Mouse (Mus musculus): ENCODE measurements at regions not wholly inside any gene's neighbourhood (a gene's known extent, or its start where the extent isn't known, plus 50 kb on each side); places are given as distances from the start of the nearest gene placed in this dataset.

DNA sequence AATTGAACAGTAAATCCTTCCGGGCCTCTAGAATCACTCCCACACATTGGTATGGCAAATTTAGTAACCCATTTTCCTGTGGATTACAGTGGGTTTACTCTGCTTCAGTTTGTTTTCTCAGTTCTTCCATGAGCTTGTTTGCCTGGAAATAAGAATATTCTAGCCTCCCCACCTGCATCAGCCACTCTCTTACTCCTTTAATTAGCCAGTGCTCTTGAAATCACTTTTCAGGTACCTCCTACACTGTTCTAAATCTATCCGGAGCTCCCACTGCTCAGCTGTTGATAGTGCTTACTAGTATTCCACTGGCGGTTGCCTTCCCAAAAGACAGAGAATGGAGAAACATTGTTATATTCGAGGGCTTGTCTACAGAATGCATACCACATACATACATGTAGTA lies 167.1 kb downstream of the Htr7 start:
- ATAC-seq (ENCODE audit: insufficient read depth, low read depth), result no peak
- no peak for DNase-seq (ENCODE audit: low spot score)
- TF ChIP-seq CTCF (IDR thresholded peaks at IDR 0.05; ENCODE audit: low read depth) (no peak), EP300 (IDR thresholded peaks at IDR 0.05; ENCODE audit: low read depth) (no peak)
- H3K4me3 ChIP-seq (ENCODE audit: low read depth, low read length), result no peak overlapping the region
- WGBS, result 77% methylated on average over 4 of the region's 4 CpGs
- no peaks in the 10 kb centered on the region for H3K9me3 ChIP-seq (replicated peaks; ENCODE audit: control insufficient read depth, low read length)
- H3K27ac ChIP-seq (ENCODE audit: low read depth), result no peak overlapping the region
- H3K4me2 ChIP-seq (ENCODE audit: low read depth, low read length), result no peak overlapping the region
- no peaks in the 10 kb centered on the region for H3K4me1 ChIP-seq (ENCODE audit: control insufficient read depth, insufficient read depth)
- no peaks in the 10 kb centered on the region for H3K27me3 ChIP-seq (ENCODE audit: control insufficient read depth, insufficient read depth, low read length)
- H3K9ac ChIP-seq (replicated peaks; ENCODE audit: low read depth, low read length), result no peak overlapping the region
- H3K36me3 ChIP-seq (replicated peaks; ENCODE audit: control insufficient read depth, insufficient read depth, low read length), result no peaks in the 10 kb centered on the region

DNA sequence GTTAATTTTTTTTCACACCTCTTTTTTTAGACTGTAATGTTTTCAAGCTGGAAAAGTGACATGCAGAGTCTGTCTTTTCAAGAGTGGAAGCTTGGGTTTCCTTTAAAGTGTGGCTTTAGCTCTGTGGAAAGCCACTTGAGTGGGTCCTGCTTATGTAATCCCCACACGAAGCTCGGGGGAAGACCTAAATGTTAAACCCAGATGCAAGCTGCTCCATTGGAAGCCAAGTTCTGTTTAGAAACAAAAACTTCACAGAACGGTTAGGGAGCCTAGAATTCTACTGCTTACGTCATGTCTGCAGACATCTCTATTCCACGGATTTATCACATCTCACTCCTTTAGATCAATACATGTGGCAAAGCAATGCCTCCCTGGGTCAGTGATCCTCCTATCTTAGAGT lies 171.0 kb downstream of the Htr7 start:
- 56% methylated on average over 5 of the region's 5 CpGs for WGBS
- Histone ChIP-seq H3K9me3 (replicated peaks; ENCODE audit: control insufficient read depth, low read length) (no peaks in the 10 kb centered on the region), H3K4me1 (ENCODE audit: control insufficient read depth, insufficient read depth) (no peaks in the 10 kb centered on the region), H3K9ac (replicated peaks; ENCODE audit: low read depth, low read length) (no peak overlapping the region), H3K4me2 (ENCODE audit: low read depth, low read length) (no peak overlapping the region), H3K4me3 (ENCODE audit: low read depth, low read length) (no peak overlapping the region), H3K27ac (ENCODE audit: low read depth) (no peak overlapping the region), H3K27me3 (ENCODE audit: control insufficient read depth, insufficient read depth, low read length) (no peaks in the 10 kb centered on the region), H3K36me3 (replicated peaks; ENCODE audit: control insufficient read depth, insufficient read depth, low read length) (no peaks in the 10 kb centered on the region)
- TF ChIP-seq CTCF (IDR thresholded peaks at IDR 0.05; ENCODE audit: low read depth), result no peak
- no peak for TF ChIP-seq EP300 (IDR thresholded peaks at IDR 0.05; ENCODE audit: low read depth)
- no peak for DNase-seq (ENCODE audit: low spot score)
- no peak for ATAC-seq (ENCODE audit: insufficient read depth, low read depth)

DNA sequence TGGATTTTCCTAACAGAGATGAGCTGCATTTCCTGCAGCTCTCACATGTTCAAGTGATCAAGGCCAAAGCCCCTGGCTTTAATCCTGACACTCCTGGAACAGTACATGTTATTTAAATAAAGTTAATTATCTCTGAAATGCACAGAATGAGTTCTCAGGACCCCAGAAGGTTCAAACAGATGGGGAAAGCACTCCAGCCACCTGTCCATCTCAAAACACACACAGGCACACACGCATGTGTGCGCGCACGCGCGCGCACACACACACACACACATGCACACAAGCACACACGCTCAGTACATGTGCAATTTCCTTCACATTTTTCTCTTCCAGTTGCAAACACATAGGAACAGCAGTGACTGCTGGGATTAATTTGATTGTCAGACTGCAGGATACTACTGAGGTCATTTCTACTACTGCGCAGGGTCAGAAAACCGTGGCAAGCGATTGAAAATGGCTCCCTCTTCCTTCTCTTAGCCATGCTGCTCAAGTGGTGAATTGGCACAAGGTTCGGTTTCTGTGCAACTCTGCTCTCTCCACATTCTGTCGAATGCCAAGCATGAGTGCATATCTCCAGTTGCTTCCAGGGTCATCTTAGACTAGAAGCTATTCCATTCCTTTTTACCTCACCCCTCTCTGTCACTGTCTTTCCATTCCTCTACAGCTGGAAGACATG lies 175.4 kb downstream of the Htr7 start:
- Histone ChIP-seq H3K36me3 (replicated peaks; ENCODE audit: control insufficient read depth, insufficient read depth, low read length) (no peaks in the 10 kb centered on the region), H3K4me3 (ENCODE audit: low read depth, low read length) (no peak overlapping the region), H3K9me3 (replicated peaks; ENCODE audit: control insufficient read depth, low read length) (no peaks in the 10 kb centered on the region), H3K4me2 (ENCODE audit: low read depth, low read length) (no peak overlapping the region), H3K27ac (ENCODE audit: low read depth) (no peak overlapping the region), H3K27me3 (ENCODE audit: control insufficient read depth, insufficient read depth, low read length) (no peaks in the 10 kb centered on the region), H3K4me1 (ENCODE audit: control insufficient read depth, insufficient read depth) (no peaks in the 10 kb centered on the region), H3K9ac (replicated peaks; ENCODE audit: low read depth, low read length) (no peak overlapping the region)
- DNase-seq (ENCODE audit: low spot score) (no peak), ATAC-seq (ENCODE audit: insufficient read depth, low read depth) (no peak)
- 92% methylated on average over 13 of the region's 13 CpGs for WGBS
- TF ChIP-seq CTCF (IDR thresholded peaks at IDR 0.05; ENCODE audit: low read depth) (no peak), EP300 (IDR thresholded peaks at IDR 0.05; ENCODE audit: low read depth) (no peak)

DNA sequence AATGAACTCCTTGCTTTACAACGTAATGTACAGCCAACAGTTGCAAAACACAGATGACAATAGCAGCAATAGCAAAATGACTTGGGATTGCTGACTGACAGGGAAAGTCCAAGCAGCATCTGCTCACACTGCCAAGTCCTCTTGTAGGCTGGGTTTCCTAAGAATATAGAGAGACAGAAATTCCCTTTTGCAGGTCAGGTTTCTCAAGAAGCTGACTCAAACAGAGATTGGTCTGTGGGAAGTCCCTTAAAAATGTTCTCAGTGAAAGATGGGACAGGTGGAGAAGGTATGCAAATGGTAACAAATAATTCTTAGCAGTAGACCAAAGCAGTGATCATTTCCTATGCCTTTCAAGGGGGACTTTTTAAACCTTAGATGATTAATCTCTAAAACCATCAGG lies 181.8 kb downstream of the Htr7 start:
- DNase-seq (ENCODE audit: low spot score) (no peak), ATAC-seq (ENCODE audit: insufficient read depth, low read depth) (no peak)
- no peak overlapping the region for H3K27ac ChIP-seq (ENCODE audit: low read depth)
- H3K4me2 ChIP-seq (ENCODE audit: low read depth, low read length), result no peak overlapping the region
- H3K9ac ChIP-seq (replicated peaks; ENCODE audit: low read depth, low read length), result no peak overlapping the region
- H3K36me3 ChIP-seq (replicated peaks; ENCODE audit: control insufficient read depth, insufficient read depth, low read length), result no peaks in the 10 kb centered on the region
- H3K9me3 ChIP-seq (replicated peaks; ENCODE audit: control insufficient read depth, low read length), result no peaks in the 10 kb centered on the region
- H3K27me3 ChIP-seq (ENCODE audit: control insufficient read depth, insufficient read depth, low read length), result no peaks in the 10 kb centered on the region
- no peak overlapping the region for H3K4me3 ChIP-seq (ENCODE audit: low read depth, low read length)
- no peak for TF ChIP-seq EP300 (IDR thresholded peaks at IDR 0.05; ENCODE audit: low read depth)
- no peaks in the 10 kb centered on the region for H3K4me1 ChIP-seq (ENCODE audit: control insufficient read depth, insufficient read depth)
- 45% methylated on average over 1 of the region's 1 CpGs for WGBS

DNA sequence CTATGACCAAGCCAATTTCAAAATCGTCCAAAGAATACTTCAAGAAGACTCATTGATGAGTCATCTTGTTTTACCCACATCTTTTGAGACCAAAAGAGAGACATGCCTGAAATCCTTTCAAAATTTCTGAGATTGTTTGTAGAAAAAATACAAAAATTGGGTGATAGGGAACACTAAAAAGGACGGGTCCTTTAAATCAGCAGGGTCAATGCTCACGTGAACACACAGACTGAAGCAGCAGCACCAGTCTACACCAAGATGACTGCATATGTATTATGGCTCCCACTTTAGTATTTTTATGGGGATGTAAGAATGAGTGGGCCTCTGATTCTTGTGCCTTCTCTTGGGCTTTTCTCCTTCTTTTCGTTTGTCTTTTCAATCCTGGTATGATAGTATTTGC lies 186.6 kb downstream of the Htr7 start:
- no peaks in the 10 kb centered on the region for H3K36me3 ChIP-seq (replicated peaks; ENCODE audit: control insufficient read depth, insufficient read depth, low read length)
- WGBS, result 59% methylated on average over 4 of the region's 4 CpGs
- ATAC-seq (ENCODE audit: insufficient read depth, low read depth), result no peak
- TF ChIP-seq EP300 (IDR thresholded peaks at IDR 0.05; ENCODE audit: low read depth) (no peak), CTCF (IDR thresholded peaks at IDR 0.05; ENCODE audit: low read depth) (no peak)
- no peaks in the 10 kb centered on the region for H3K4me1 ChIP-seq (ENCODE audit: control insufficient read depth, insufficient read depth)
- no peaks in the 10 kb centered on the region for H3K9me3 ChIP-seq (replicated peaks; ENCODE audit: control insufficient read depth, low read length)
- no peaks in the 10 kb centered on the region for H3K27me3 ChIP-seq (ENCODE audit: control insufficient read depth, insufficient read depth, low read length)
- no peak overlapping the region for H3K27ac ChIP-seq (ENCODE audit: low read depth)
- H3K9ac ChIP-seq (replicated peaks; ENCODE audit: low read depth, low read length), result no peak overlapping the region
- no peak overlapping the region for H3K4me3 ChIP-seq (ENCODE audit: low read depth, low read length)
- H3K4me2 ChIP-seq (ENCODE audit: low read depth, low read length), result no peak overlapping the region
- DNase-seq (ENCODE audit: low spot score), result no peak

DNA sequence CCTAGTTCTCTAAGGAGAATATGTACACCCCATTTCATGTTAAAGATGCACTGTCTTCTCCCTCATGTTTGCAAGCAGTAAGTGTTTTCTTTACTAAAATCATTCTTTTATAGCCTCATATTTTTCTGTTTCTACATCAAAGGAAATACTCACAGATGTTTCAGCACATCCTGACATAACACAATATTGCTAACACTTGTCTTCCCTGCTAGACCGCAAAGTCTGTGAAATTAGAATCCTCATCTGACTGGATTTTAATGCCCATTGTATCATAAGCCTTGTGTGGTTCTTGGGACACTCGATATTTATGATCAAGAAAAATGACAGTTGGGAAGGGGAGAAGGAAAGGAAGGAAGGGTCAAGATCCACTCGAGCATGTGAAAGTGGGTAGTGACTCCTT lies 188.8 kb downstream of the Htr7 start:
- ATAC-seq (ENCODE audit: insufficient read depth, low read depth) (no peak), DNase-seq (ENCODE audit: low spot score) (no peak)
- WGBS, result 69% methylated on average over 3 of the region's 3 CpGs
- H3K4me2 ChIP-seq (ENCODE audit: low read depth, low read length), result no peak overlapping the region
- no peaks in the 10 kb centered on the region for H3K9me3 ChIP-seq (replicated peaks; ENCODE audit: control insufficient read depth, low read length)
- H3K9ac ChIP-seq (replicated peaks; ENCODE audit: low read depth, low read length), result no peak overlapping the region
- no peaks in the 10 kb centered on the region for H3K36me3 ChIP-seq (replicated peaks; ENCODE audit: control insufficient read depth, insufficient read depth, low read length)
- H3K27ac ChIP-seq (ENCODE audit: low read depth), result no peak overlapping the region
- no peaks in the 10 kb centered on the region for H3K4me1 ChIP-seq (ENCODE audit: control insufficient read depth, insufficient read depth)
- no peak overlapping the region for H3K4me3 ChIP-seq (ENCODE audit: low read depth, low read length)
- no peak for TF ChIP-seq CTCF (IDR thresholded peaks at IDR 0.05; ENCODE audit: low read depth)
- no peak for TF ChIP-seq EP300 (IDR thresholded peaks at IDR 0.05; ENCODE audit: low read depth)
- no peaks in the 10 kb centered on the region for H3K27me3 ChIP-seq (ENCODE audit: control insufficient read depth, insufficient read depth, low read length)
